Mouse (Mus musculus) macrophage (primary cell): ENCODE results near the gene Osbpl10. TPM values are rescaled to one million over a fixed set of nuclear protein-coding genes. Genes with fewer than 3 reads are reported as not detected.

Experiments
- H3K27ac ChIP-seq: fragments of 350-480 bp; formaldehyde crosslinking; 2 replicates; pipeline ENCODE4 v1.9.0; 2021
- H3K36me3 ChIP-seq: fragments of 350-480 bp; formaldehyde crosslinking; 2 replicates; pipeline ENCODE4 v1.9.0; 2021; ENCODE audit errors: inconsistent target
- H3K4me3 ChIP-seq: fragments of 350-480 bp; formaldehyde crosslinking; 2 replicates; pipeline ENCODE4 v1.9.0; 2021; ENCODE audit errors: inconsistent target
- H3K79me2 ChIP-seq: fragments of 350-480 bp; formaldehyde crosslinking; 2 replicates; pipeline ENCODE4 v1.9.0; 2021; ENCODE audit errors: inconsistent target
- WGBS: methylation state at CpG from one replicate; pipeline ENCODE4 v1.1.7; 2026; ENCODE audit warnings: inconsistent platforms; ENCODE audit not compliant: missing documents; 5-methylcytosine and 5-hydroxymethylcytosine counted together
- polyA plus RNA-seq: library from polyadenylated mRNA; stranded (reverse); fragments of 250-400 nt; gene quantifications from 3 replicates; pipeline ENCODE4 v1.2.4, GENCODE M21; 2018; ENCODE audit warnings: inconsistent platforms
- total RNA-seq, 78 experiments: library from RNA; depleted of rRNA; stranded (reverse); fragments of 250-400 nt; gene quantifications; 1 replicate in 9 of 78; 2 replicates in 24 of 78; 3 replicates in 43 of 78; 4 replicates in 2 of 78; pipeline ENCODE4 v1.2.4; 2018; ENCODE audit warnings: inconsistent platforms in 56 of 78

The Osbpl10 gene
- total RNA-seq (2018; cell fraction: chromatin; rRNA removed): under 1 TPM in 3 of 26 experiments, not detected in 23; 0.25 to 0.41 (median 0.37) TPM
- total RNA-seq (2018; cell fraction: cytosol; rRNA removed): under 1 TPM in 10 of 26 experiments, not detected in 16; 0.05 to 0.27 (median 0.16) TPM
- 1 to 10 TPM in 2 of 26 experiments, under 1 TPM in 6, not detected in 18; 0.30 to 1.4 (median 0.56) TPM for total RNA-seq (2018; cell fraction: nucleus; rRNA removed)
- 0.19 to 0.72 TPM in 2 of 3 replicates, not detected in the other for polyA plus RNA-seq

- H3K79me2 ChIP-seq: no peaks in the 10 kb centered on the region
- H3K4me3 ChIP-seq: no peak within 1 kb of the TSS
- WGBS: 2% methylated on average over 82 of the region's 86 CpGs
- no peak within 1 kb of the TSS for H3K27ac ChIP-seq
- H3K36me3 ChIP-seq: no peaks in the 10 kb centered on the region
These were observed at the start of gene Osbpl10 for GRCm38 (mm10) chr9:114978281-114979111. Osbpl10 (plus strand) TSS chr9:114978569.

GRCm38 (mm10) chr9:114930464-114931090 is 47.8 kb upstream of the Osbpl10 start:
- WGBS: 96% methylated on average over 9 of the region's 9 CpGs
- Histone ChIP-seq H3K79me2 (peaks cover 48% of the 10 kb centered on the region), H3K27ac (no peak overlapping the region), H3K4me3 (no peak overlapping the region), H3K36me3 (no peaks in the 10 kb centered on the region)

DNA sequence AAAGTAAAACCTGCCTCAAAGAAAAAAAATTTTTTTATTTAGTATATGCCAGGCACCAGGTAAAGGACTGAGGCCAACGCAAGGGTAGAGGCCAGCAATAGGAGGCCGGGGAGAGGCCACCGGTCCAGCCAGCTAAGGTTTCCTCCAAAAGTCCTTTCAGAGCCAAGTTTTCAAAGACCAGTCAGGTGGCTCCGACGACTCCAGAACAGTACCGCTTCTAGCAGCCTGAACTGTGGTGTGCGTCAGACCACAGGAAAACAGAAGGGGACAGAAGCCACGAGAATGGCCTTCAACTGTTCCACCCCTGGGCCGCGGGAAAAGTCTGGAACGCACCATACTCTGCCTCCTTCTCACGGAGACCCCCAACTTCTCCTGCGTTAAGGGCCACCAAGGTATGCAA is 45.8 kb upstream of the Osbpl10 start:
- peaks cover 37% of the 10 kb centered on the region for H3K79me2 ChIP-seq
- WGBS: 3% methylated on average over 13 of the region's 13 CpGs
- H3K4me3 ChIP-seq: peak overlapping the region; percentile 65
- H3K27ac ChIP-seq: no peak overlapping the region
- H3K36me3 ChIP-seq: no peaks in the 10 kb centered on the region

DNA sequence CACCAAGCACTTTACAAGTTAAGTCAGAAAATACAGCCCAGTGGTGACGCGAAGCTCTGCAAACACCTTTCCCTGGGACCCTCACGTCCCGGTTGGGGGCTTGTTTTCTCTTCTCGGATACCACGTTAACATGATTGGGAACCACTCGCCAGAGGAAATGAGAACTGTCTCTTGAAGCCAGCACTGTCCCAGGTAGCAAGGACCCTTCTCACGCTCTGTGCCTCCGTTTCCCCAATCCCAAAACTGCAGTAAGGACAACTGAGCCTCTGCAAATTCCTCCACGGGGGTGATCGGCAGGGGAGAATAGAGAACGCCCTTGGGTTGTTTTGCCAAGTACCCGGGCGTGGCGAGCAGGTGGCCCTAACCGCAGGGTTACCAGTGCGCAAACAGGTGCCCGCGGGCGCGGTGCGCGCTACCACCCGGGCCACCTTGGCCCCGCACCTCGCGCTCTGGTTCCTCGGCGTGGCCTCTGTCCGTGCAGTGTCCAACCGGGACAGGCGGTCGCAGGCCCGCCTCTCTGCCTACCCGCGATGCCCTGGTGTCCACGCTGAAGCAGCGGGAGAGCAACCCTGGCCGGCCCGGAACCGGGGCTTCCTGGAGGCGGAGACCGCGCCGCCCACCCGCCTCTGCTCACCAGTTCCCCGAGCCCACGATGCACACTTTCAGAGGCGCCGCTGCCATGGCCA is 45.2 kb upstream of the Osbpl10 start:
- WGBS: under 1% methylated on average over 49 of the region's 50 CpGs
- H3K79me2 ChIP-seq: peaks cover 37% of the 10 kb centered on the region
- H3K27ac ChIP-seq: no peak overlapping the region
- H3K4me3 ChIP-seq: peak overlapping the region; percentile 65
- no peaks in the 10 kb centered on the region for H3K36me3 ChIP-seq

- Histone ChIP-seq H3K79me2 (peaks cover 37% of the 10 kb centered on the region), H3K4me3 (peak within 1 kb of the TSS; percentile 65), H3K36me3 (no peaks in the 10 kb centered on the region), H3K27ac (no peak within 1 kb of the TSS)
- WGBS: under 1% methylated on average over 30 of the region's 30 CpGs
These were observed 44.6 kb upstream of the Osbpl10 start, which contains the start of gene Gpd1l for GRCm38 (mm10) chr9:114933723-114934171. Gpd1l (minus strand) TSS chr9:114933987.

DNA sequence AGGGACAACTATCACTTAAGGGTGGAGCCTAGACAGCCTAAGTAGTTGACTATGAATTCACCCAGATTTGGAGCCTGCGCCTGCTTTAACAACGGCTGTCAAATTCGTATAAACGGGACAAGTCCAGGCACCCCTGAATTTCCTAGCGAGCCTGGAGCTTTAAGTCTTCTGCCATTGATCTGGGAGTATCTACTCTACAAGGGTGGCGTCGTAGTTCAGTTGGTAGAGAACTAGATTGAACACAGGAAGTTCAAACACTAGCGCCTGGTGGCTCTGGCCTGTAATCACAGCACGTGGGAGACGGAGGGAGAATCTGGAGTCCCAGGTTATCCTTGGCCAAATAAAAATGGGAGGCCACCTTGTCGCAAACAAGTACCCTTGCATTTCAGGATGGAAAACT is 44.1 kb upstream of the Osbpl10 start:
- Histone ChIP-seq H3K4me3 (no peak overlapping the region), H3K79me2 (peaks cover 37% of the 10 kb centered on the region), H3K36me3 (no peaks in the 10 kb centered on the region), H3K27ac (no peak overlapping the region)
- 71% methylated on average over 11 of the region's 11 CpGs for WGBS

DNA sequence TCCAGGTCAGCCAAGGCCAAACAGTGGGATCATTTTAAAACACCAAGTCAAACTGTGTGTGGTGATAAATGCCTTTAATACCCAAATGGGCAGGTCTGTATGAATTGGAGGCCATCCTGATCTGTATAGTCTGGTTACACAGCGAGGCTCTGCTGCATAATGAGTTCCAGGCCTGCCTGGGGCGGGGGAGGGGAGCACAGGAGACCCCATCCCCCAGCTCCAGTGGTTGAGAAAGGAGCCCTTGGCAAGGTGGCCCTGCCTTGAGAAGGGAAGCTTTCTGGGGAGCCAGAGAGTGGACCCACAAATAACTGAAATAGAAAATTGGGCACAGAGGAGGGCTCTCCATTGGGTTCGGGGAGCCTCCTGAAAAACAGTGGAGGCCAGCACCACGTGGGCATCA is 43.0 kb upstream of the Osbpl10 start:
- WGBS: 94% methylated on average over 4 of the region's 4 CpGs

DNA sequence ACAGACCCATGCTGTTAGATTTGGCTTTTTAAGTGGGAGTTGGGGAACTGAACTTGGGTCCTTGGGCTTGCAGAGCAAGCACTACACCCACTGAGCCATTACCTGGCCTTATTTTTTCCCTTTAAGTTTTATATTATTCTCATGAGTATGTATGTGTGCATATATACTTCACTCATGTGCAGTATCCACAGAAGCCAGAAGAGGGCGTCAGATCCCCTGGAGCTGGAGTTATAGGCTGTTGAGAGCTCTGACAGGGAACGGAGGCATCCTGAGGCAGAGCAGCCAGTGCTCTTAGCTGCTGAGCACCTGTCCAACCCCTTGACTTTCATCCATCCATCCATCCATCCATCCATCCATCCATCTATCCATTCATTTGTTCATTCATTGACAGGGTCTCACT is 41.7 kb upstream of the Osbpl10 start:
- Histone ChIP-seq H3K36me3 (no peaks in the 10 kb centered on the region), H3K27ac (no peak overlapping the region)
- 84% methylated on average over 2 of the region's 2 CpGs for WGBS

More for the DNA sequence above, 43.0 kb upstream of the Osbpl10 start:
- Histone ChIP-seq H3K27ac (no peak overlapping the region), H3K36me3 (no peaks in the 10 kb centered on the region), H3K4me3 (no peak overlapping the region), H3K79me2 (peaks cover 28% of the 10 kb centered on the region)

DNA sequence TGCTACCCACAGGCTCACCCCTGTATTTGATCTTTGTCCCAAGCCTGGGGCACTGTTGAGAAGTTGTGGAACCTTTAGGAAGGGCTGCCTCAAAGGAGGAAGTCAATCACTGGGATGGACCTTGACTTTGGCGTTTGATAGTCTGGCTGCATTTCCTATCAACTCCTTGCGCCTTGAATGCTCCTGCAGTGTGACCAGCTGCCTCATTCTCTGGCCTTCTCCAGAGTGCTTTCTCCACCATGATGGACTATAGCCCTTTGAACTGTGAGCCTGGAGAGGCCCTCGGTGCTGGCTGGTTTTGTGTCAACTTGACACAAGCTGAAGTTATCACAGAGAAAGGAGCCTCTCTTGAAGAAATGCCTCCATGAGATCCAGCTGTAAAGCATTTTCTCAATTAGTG is 33.7 kb upstream of the Osbpl10 start:
- Histone ChIP-seq H3K36me3 (no peaks in the 10 kb centered on the region), H3K4me3 (no peak overlapping the region), H3K27ac (no peak overlapping the region), H3K79me2 (no peaks in the 10 kb centered on the region)
- 81% methylated on average over 3 of the region's 3 CpGs for WGBS

More for the DNA sequence above, 41.7 kb upstream of the Osbpl10 start:
- no peak overlapping the region for H3K4me3 ChIP-seq
- peaks cover 15% of the 10 kb centered on the region for H3K79me2 ChIP-seq

DNA sequence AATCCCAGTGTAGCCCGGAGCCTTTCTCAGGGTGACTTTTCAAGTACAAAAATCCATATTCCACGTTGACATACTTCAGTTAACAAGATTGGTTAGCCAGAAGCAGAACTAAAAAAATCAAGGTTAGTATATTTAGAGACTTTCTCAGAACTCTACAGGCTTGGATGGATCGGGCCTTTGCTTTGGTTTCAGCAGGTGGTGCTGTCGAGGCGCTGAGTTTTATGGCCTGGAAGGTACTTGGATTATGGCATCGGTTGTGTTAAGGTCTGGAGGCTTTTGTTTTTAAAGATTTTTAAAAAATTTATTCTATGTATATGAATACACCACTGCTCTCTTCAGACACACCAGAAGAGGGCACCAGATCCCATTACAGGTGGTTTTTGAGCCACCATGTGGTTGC is 32.8 kb upstream of the Osbpl10 start:
- H3K36me3 ChIP-seq: no peaks in the 10 kb centered on the region
- H3K79me2 ChIP-seq: no peaks in the 10 kb centered on the region
- whole genome bisulfite sequencing: 94% methylated on average over 6 of the region's 6 CpGs
- H3K4me3 ChIP-seq: no peak overlapping the region
- H3K27ac ChIP-seq: no peak overlapping the region

GRCm38 (mm10) chr9:114948395-114948794 is 30.0 kb upstream of the Osbpl10 start:
- 19% methylated on average over 5 of the region's 5 CpGs for WGBS
- Histone ChIP-seq H3K79me2 (no peaks in the 10 kb centered on the region), H3K36me3 (no peaks in the 10 kb centered on the region), H3K27ac (no peak overlapping the region), H3K4me3 (no peak overlapping the region)

GRCm38 (mm10) chr9:114952866-114953265 is 25.5 kb upstream of the Osbpl10 start:
- Histone ChIP-seq H3K4me3 (no peak overlapping the region), H3K36me3 (no peaks in the 10 kb centered on the region), H3K27ac (no peak overlapping the region), H3K79me2 (no peaks in the 10 kb centered on the region)
- WGBS: 63% methylated on average over 1 of the region's 1 CpGs

- Histone ChIP-seq H3K36me3 (no peaks in the 10 kb centered on the region), H3K79me2 (no peaks in the 10 kb centered on the region), H3K4me3 (no peak overlapping the region), H3K27ac (no peak overlapping the region)
- 97% methylated on average over 11 of the region's 11 CpGs for WGBS
These were observed 23.0 kb upstream of the Osbpl10 start for GRCm38 (mm10) chr9:114955340-114955739.

DNA sequence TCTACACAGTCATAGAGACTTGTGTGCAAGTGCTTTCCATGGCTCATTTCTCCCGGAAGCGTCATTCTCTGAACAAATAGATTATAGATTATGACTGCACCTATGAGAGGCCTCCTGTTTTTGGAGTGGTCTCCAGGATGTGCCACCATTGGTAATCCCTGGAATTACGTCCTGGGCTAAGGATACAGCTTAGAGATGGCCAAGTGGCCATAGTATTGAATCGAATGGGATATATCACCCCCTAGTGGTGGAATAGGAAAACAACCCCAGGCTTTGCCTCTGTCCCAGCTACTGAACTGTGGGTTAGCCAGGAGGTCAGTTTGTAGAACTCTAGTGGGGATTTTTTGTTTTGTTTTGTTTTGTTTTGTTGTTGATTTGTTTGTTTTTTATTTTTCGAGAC is 21.4 kb upstream of the Osbpl10 start:
- 46% methylated on average over 5 of the region's 5 CpGs for WGBS
- Histone ChIP-seq H3K4me3 (no peak overlapping the region), H3K79me2 (no peaks in the 10 kb centered on the region), H3K36me3 (no peaks in the 10 kb centered on the region), H3K27ac (no peak overlapping the region)
